Mouse (Mus musculus): ENCODE measurements around the gene Gm29094. TPM values are rescaled to one million over a fixed set of nuclear protein-coding genes. Genes with fewer than 3 reads are reported as not detected.

The Gm29094 gene
- polyA plus RNA-seq (2014; fragmentation: Illumina TruSeq; extraction: RNeasy Lipid Tissue Mini Kit (QIAGEN cat#74804); ENCODE audit: low read depth, low replicate concordance) = 3.6 TPM

GRCm38 (mm10) chr9:89198969-89199416 lies at the start of gene Gm29094, which contains the start of gene Bcl2a1b:
Gene Gm29094, plus strand, starts transcription at chr9:89199379.
Gene Bcl2a1b, plus strand, starts transcription at chr9:89199209.

DNA sequence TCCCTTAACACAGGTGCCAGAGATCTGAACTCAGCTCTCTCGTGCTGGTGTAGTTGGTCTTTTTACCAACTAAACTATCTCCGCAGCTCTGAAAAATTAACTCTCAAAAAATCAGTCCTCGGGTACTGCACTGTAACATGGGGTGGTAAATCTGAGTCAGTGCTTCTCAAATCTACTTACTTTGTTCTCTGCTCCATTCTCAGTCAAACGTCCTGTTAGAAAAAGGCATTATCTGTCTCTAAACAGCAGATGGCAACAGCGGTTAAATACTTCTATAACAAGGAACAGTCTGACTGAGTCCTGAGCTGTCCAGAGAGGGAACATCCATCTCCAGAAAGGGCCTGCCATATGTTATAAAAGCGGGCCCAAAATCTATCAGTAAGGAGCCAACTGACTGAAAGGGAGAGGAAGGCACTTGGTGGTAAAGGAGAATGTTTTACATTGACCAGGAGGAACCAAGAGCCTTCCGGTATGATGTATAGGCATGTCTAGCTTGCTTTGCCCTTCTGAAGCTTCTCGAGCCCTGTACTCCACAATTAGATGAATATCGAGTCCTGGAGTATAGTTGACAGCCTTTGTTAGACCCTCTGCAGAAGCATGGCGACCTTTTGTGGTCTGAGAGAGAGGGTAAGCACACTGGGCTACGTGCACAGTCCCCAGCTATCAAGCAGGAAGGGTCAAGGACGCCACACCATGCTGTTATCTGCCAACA lies 11.3 kb downstream of the Gm29094 start, which contains the start of gene Mthfs:
TSS of gene Mthfs (plus strand) at position 324 of the 712 bp plus-strand sequence.

Other genes starting within 250 kb of the Gm29094 start
- 2.5 TPM for gene Bcl2a1a, start 242.5 kb upstream of the Gm29094 start, polyA plus RNA-seq (2014; fragmentation: Illumina TruSeq; extraction: RNeasy Lipid Tissue Mini Kit (QIAGEN cat#74804); ENCODE audit: low read depth, low replicate concordance)
- gene Trim43b, start 106.5 kb upstream of the Gm29094 start, polyA plus RNA-seq (2014; fragmentation: Illumina TruSeq; extraction: RNeasy Lipid Tissue Mini Kit (QIAGEN cat#74804); ENCODE audit: low read depth, low replicate concordance) = not detected
- 12.4 TPM for gene Bcl2a1b, start 170 bp upstream of the Gm29094 start, polyA plus RNA-seq (2014; fragmentation: Illumina TruSeq; extraction: RNeasy Lipid Tissue Mini Kit (QIAGEN cat#74804); ENCODE audit: low read depth, low replicate concordance)
- gene Mthfs, start 11.3 kb downstream of the Gm29094 start, polyA plus RNA-seq (2014; fragmentation: Illumina TruSeq; extraction: RNeasy Lipid Tissue Mini Kit (QIAGEN cat#74804); ENCODE audit: low read depth, low replicate concordance) = 26.2 TPM

Data from adrenal gland, adult 10 weeks (tissue).